In genomic region chr6:55396622-55397041, GRCm38 (mm10) we compare ENCODE assay signal across 9 mouse cellular contexts. TPM values are rescaled to one million over a fixed set of nuclear protein-coding genes. Genes with fewer than 3 reads are reported as not detected.
A peak's percentile ranks its signal among the peaks of the same experiment; 100 is the strongest.
DNase-seq lines count a peak whose midpoint lies in the region; ATAC-seq lines count a peak whose summit lies in the region.
"Had no signal": no experiment of that assay in that cellular context is flagged by ENCODE, and none has a peak within 500 bp of the region (broad histone marks: within the 10 kb centered on the region; RNA-seq: fewer than 3 reads in every experiment).

No protein-coding gene starts in this region.

- peak overlapping the region; percentile 42 for H3K27ac ChIP-seq in neural tube, embryonic 13.5 days (replicated peaks)

- ATAC-seq in neural tube, embryonic 13.5 days (ENCODE audit: low read depth), result peak; percentile 57
- ATAC-seq in activated CD4-positive, CD25-positive, alpha-beta regulatory T cell, adult 4 months, result no peak

- intact Hi-C loops in heart, postnatal 14 days (cut with DNase I), result loop anchor here (10.0 kb wide), 1 partner anchor 548 kb away; no protein-coding TSS in a partner anchor

- peak; percentile 42 for DNase-seq in urinary bladder, postnatal 14 days (ENCODE audit: low spot score)
- no peak for DNase-seq in urinary bladder, adult 2 months (ENCODE audit: low spot score)
- DNase-seq in embryo, embryonic 10.5 days (ENCODE audit: low spot score), result peak; percentile 17
- DNase-seq in heart, postnatal 14 days, result peak; percentile 36 to 44
- DNase-seq in left cerebral cortex, adult 18-20 months (ENCODE audit: low spot score in 2 of 2), result peak; percentile 77 to 89
- no peak for DNase-seq in spleen, postnatal 36 days (ENCODE audit: low spot score in 2 of 2)

- no peaks in the 10 kb centered on the region for H3K9me3 ChIP-seq in neural tube, embryonic 13.5 days

- H3K4me1 ChIP-seq in neural tube, embryonic 13.5 days (replicated peaks), result peaks cover 64% of the 10 kb centered on the region

- H3K27me3 ChIP-seq in neural tube, embryonic 13.5 days, result no peaks in the 10 kb centered on the region

- no peak overlapping the region for H3K9ac ChIP-seq in neural tube, embryonic 13.5 days

- H3K4me2 ChIP-seq in neural tube, embryonic 13.5 days, result no peak overlapping the region

- 47% methylated on average over 11 of the region's 11 CpGs for WGBS in neural tube, embryonic 13.5 days

- no peak overlapping the region for H3K4me3 ChIP-seq in neural tube, embryonic 13.5 days

- H3K36me3 ChIP-seq in neural tube, embryonic 13.5 days, result no peaks in the 10 kb centered on the region

RNA-seq across cellular contexts. Expression of gene Ghrhr, which starts 20.5 kb away (rescaled TPM):
- not detected in 2 replicates for polyA plus RNA-seq in urinary bladder, adult 2 months (2012; rRNA removed)
- not detected for total RNA-seq in heart, postnatal 14 days (2021)
- not detected for total RNA-seq in left cerebral cortex, adult 18-20 months (2021)
- polyA plus RNA-seq in neural tube, embryonic 13.5 days (2015; fragmentation: Nextera tagmentation; extraction: Ambion mirVana), result not detected in 2 replicates
- polyA plus RNA-seq in activated CD4-positive, CD25-positive, alpha-beta regulatory T cell, adult 4 months (2017; shearing (Covaris generic)), result not detected
- total RNA-seq: hematopoietic stem cell, adult 5-6 weeks had no signal

RNA-seq across cellular contexts. Expression of gene Adcyap1r1, which starts 55.1 kb away (rescaled TPM):
- polyA plus RNA-seq in urinary bladder, adult 2 months (2012; rRNA removed), result 5.8 and 8.6 TPM in 2 replicates
- 1 to 10 TPM; 5.5 to 6.2 TPM for total RNA-seq in heart, postnatal 14 days (2021)
- 100 to 1,000 TPM; 121 to 135 TPM for total RNA-seq in left cerebral cortex, adult 18-20 months (2021)
- polyA plus RNA-seq in neural tube, embryonic 13.5 days (2015; fragmentation: Nextera tagmentation; extraction: Ambion mirVana), result 40.5 and 43.9 TPM in 2 replicates
- not detected for polyA plus RNA-seq in activated CD4-positive, CD25-positive, alpha-beta regulatory T cell, adult 4 months (2017; shearing (Covaris generic))
- total RNA-seq: hematopoietic stem cell, adult 5-6 weeks had no signal

Comparison
In these comparisons a context has a peak if more than half of its experiments do, and no peak if none do; other contexts are left out.
1. DNase-seq: peak in urinary bladder, postnatal 14 days (single experiment), embryo, embryonic 10.5 days (single experiment), heart, postnatal 14 days (2 of 2) and left cerebral cortex, adult 18-20 months (2 of 2); none in urinary bladder, adult 2 months (single experiment) and spleen, postnatal 36 days (0 of 2).